Mouse (Mus musculus) midbrain, embryonic 13.5 days (tissue): ENCODE data around the gene Mybl2. TPM values are rescaled to one million over a fixed set of nuclear protein-coding genes. Genes with fewer than 3 reads are reported as not detected.

ENCODE experiments used
- ATAC-seq: fragments of 200-750 bp; cut with Nextera tagmentation; 2 replicates; pipeline ENCODE4 v1.8.0; 2017; ENCODE audit warnings: mild to moderate bottlenecking, moderate TSS enrichment, moderate library complexity
- H3K27ac ChIP-seq: fragments of 300-500 bp; sonication (generic); 2 replicates; pipeline ENCODE4 v1.5.1; 2015; ENCODE audit warnings: inconsistent platforms, mild to moderate bottlenecking, moderate library complexity
- H3K27me3 ChIP-seq: fragments of 300-500 bp; sonication (generic); 2 replicates; pipeline ENCODE4 v1.6.1; 2015; ENCODE audit warnings: mild to moderate bottlenecking, inconsistent platforms
- H3K36me3 ChIP-seq: fragments of 300-500 bp; sonication (generic); 2 replicates; pipeline ENCODE4 v1.6.1; 2015; ENCODE audit warnings: mild to moderate bottlenecking, inconsistent platforms
- H3K4me1 ChIP-seq: fragments of 300-500 bp; sonication (generic); replicated peaks from 2 replicates; pipeline ENCODE4 v1.6.1; 2015; ENCODE audit warnings: inconsistent platforms
- H3K4me2 ChIP-seq: fragments of 300-500 bp; sonication (generic); replicated peaks from 2 replicates; pipeline ENCODE4 v1.6.1; 2015; ENCODE audit warnings: moderate library complexity, mild to moderate bottlenecking, inconsistent platforms
- H3K4me3 ChIP-seq: fragments of 300-500 bp; sonication (generic); replicated peaks from 2 replicates; pipeline ENCODE4 v1.5.1; 2015; ENCODE audit warnings: mild to moderate bottlenecking, inconsistent platforms
- H3K9ac ChIP-seq: fragments of 300-500 bp; sonication (generic); replicated peaks from 2 replicates; pipeline ENCODE4 v1.6.1; 2015; ENCODE audit warnings: mild to moderate bottlenecking, inconsistent platforms
- H3K9me3 ChIP-seq: fragments of 300-500 bp; sonication (generic); 2 replicates; pipeline ENCODE4 v1.6.1; 2016; ENCODE audit warnings: mild to moderate bottlenecking, inconsistent platforms
- WGBS: fragments of 180-500 bp; shearing (Covaris S2); methylation state at CpG from one replicate; pipeline ENCODE4 v1.1.7; 2015; 5-methylcytosine and 5-hydroxymethylcytosine counted together
- polyA plus RNA-seq: library from polyadenylated mRNA; unstranded; fragments of >200 nt; fragmentation: Nextera tagmentation; extraction: Ambion mirVana; gene quantifications from 2 replicates; pipeline ENCODE4 v1.2.1, GENCODE M21; 2015

Mybl2 gene
- 10.8 and 12.4 TPM in 2 replicates for polyA plus RNA-seq

DNA sequence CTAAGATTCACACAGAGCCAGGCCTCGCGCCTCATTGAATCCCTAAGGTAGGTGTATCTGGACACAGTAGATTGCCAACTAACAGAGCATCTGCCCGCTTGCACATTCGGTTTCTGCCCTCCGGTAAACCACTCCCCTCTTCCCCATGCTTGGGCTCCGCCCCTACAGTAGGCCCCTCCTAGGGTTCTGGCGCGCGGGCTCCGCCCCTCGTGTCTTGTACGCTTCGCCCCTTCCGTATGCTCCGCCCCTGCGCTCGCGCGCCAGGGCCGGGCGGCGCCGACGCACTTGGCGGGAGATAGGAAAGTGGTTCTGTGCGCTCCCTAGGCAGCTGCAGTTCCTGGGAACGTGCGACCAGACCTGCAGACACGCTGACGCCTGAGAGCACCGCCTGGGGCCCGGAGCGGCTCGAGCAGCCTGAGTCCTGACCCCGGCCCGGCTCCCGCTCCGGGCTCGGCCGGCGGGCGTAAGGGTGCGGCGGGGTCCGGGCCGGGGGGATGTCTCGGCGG lies at the start of gene Mybl2:
Gene Mybl2, plus strand, starts transcription at position 353 of the 506 bp plus-strand sequence.
- Histone ChIP-seq H3K27me3 (0 out of 2 replicates have a peak, but pooled peaks cover 5% of the 10 kb centered on the region), H3K9me3 (no peaks in the 10 kb centered on the region), H3K4me2 (peak within 1 kb of the TSS; percentile 98), H3K4me1 (peaks cover 23% of the 10 kb centered on the region), H3K9ac (peak within 1 kb of the TSS; percentile 66), H3K27ac (no peak within 1 kb of the TSS), H3K36me3 (peaks cover 3% of the 10 kb centered on the region; the same call in 1 of the 2 replicates), H3K4me3 (peak within 1 kb of the TSS; percentile 55)
- peak; percentile 97 for ATAC-seq
- WGBS, result under 1% methylated on average over 47 of the region's 48 CpGs

DNA sequence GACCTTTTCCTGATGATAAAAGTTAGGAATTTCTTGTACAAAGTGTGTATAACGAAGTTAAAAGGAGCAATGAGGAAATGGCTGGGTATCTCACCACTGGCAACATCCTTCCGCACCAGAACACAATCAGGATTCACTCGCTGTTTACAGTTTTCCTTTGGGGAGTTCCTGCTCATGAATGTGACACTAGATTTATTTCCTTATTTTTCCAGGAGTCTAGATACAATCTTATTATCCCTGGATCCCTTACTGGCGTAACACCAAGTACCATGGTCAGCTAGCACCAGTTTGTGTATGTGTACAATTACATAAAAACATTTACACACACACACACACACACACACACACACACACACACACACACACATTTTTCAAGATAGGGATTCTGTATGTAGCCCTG lies 47.2 kb upstream of the Mybl2 start:
- no peak overlapping the region for H3K27ac ChIP-seq
- H3K9me3 ChIP-seq, result no peaks in the 10 kb centered on the region
- WGBS, result 82% methylated on average over 4 of the region's 4 CpGs
- no peaks in the 10 kb centered on the region for H3K27me3 ChIP-seq
- H3K4me1 ChIP-seq, result no peaks in the 10 kb centered on the region
- no peak overlapping the region for H3K4me2 ChIP-seq
- H3K9ac ChIP-seq, result no peak overlapping the region
- H3K36me3 ChIP-seq, result no peaks in the 10 kb centered on the region
- H3K4me3 ChIP-seq, result no peak overlapping the region
- ATAC-seq, result no peak

DNA sequence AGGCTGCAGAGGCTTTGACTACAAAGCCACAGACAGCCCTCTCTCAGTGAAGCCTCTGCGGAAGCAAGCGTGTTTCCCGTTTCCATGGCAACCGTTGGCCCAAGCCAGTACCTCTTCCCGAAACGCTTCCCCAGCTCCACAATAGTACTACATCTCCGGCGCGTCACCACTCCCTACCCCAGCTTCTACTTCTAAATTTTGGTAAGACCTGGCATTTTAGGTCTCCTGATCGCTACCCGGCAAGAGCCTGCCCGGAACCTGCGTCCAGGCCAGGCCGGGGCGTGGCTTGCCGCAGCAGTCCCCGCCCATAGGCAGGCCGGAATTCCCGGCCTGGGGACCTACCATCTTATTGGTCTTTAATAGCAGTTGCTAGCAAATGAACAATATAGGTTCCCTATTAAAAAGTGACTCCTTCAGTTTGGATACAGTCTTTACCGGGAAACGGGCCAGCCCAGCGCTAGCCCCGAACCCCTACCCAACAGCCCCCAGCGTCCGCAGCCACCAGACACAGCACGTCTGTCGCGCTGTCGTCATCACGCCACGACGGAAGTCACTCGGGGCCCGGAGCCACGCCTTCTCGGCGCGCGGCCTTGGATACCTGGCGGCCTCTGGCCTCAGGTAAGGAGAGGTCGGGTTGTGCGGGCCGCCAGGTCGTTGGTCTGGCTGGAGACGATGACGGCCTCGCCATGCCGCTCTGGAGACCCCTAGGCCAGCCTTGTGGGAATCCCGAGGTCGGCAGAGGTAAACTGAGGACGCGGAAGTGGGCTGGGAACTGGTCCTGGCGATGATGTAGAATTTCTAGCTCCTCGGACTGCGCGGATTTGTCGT lies 37.4 kb upstream of the Mybl2 start, which contains the start of gene Ift52:
Gene Ift52, plus strand, starts transcription at position 439 of the 828 bp plus-strand sequence.
- peak; percentile 97 for ATAC-seq
- Histone ChIP-seq H3K4me1 (peaks cover 13% of the 10 kb centered on the region), H3K27ac (peak within 1 kb of the TSS; percentile 68), H3K9me3 (no peaks in the 10 kb centered on the region), H3K36me3 (no peaks in the 10 kb centered on the region), H3K9ac (peak within 1 kb of the TSS; percentile 84), H3K4me3 (peak within 1 kb of the TSS; percentile 89), H3K4me2 (peak within 1 kb of the TSS; percentile 62), H3K27me3 (no peaks in the 10 kb centered on the region)
- under 1% methylated on average over 57 of the region's 57 CpGs for WGBS

DNA sequence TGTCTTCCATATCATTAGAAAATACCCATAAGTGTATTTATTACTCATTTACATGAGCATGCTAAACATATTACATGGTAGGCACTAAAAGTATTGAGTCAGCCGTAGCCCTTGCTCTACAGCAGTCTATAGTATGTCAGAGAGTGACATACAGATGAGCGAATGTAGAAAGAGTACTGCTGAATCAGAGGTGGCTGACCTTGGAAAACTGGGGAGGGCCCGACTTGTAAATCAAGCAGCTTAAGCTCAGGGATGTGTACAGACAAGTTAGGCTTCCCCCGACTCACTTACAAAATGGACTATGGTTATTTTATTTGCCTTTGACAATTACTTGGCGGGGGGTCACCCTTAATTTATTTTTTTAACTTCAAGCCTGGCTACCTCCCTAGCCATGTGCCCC lies 23.2 kb upstream of the Mybl2 start:
- Histone ChIP-seq H3K4me1 (no peaks in the 10 kb centered on the region), H3K27me3 (no peaks in the 10 kb centered on the region), H3K36me3 (peaks cover 93% of the 10 kb centered on the region), H3K27ac (no peak overlapping the region), H3K9ac (no peak overlapping the region), H3K4me3 (no peak overlapping the region), H3K4me2 (no peak overlapping the region), H3K9me3 (no peaks in the 10 kb centered on the region)
- ATAC-seq, result no peak
- 91% methylated on average over 5 of the region's 5 CpGs for WGBS

DNA sequence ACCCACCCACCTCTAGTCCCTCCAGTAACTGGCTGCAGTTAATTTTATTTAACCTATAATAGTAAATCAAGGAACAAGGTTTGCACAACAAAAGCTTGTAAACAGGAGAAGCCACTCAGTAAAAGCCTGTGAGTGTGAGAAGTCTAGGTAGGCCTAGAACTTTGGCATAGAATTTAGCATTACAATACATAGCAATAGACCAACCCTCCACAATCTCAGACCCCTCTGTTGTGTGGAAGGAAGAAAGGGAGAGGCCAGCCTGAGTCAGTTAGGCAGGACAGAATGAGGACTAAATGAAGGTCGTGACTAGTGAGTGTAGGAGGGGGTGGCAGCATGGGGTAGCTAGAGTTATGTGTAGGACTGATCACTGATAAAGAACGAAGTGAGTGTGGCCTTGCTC lies 22.7 kb upstream of the Mybl2 start:
- no peak for ATAC-seq
- no peak overlapping the region for H3K27ac ChIP-seq
- no peaks in the 10 kb centered on the region for H3K27me3 ChIP-seq
- no peak overlapping the region for H3K4me3 ChIP-seq
- H3K36me3 ChIP-seq, result peaks cover 93% of the 10 kb centered on the region
- no peaks in the 10 kb centered on the region for H3K9me3 ChIP-seq
- no peak overlapping the region for H3K4me2 ChIP-seq
- H3K4me1 ChIP-seq, result no peaks in the 10 kb centered on the region
- no peak overlapping the region for H3K9ac ChIP-seq
- WGBS, result 89% methylated on average over 2 of the region's 2 CpGs

DNA sequence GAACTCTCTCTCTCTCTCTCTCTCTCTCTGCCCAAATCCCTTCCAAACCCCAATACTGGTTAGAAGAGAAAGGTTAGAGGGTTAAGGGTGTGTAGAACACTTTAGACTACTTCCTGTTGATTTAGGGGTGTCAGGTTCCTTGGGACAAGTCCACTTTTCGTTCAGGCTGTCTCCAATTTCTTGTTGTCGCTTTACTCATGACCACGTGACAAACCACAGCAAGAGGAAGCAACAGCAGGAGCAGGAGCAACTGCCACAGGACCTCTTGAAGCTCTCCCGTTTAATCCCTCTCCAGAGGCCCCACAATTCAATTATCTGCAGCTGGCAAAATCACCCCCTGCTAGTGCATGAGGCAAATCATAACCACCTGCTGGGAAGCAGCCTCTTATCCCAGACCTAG lies 21.9 kb upstream of the Mybl2 start:
- Histone ChIP-seq H3K9me3 (no peaks in the 10 kb centered on the region), H3K9ac (no peak overlapping the region), H3K27me3 (no peaks in the 10 kb centered on the region), H3K4me2 (no peak overlapping the region), H3K4me1 (no peaks in the 10 kb centered on the region), H3K36me3 (peaks cover 92% of the 10 kb centered on the region), H3K27ac (no peak overlapping the region), H3K4me3 (no peak overlapping the region)
- no peak for ATAC-seq
- WGBS, result 37% methylated on average over 4 of the region's 4 CpGs

DNA sequence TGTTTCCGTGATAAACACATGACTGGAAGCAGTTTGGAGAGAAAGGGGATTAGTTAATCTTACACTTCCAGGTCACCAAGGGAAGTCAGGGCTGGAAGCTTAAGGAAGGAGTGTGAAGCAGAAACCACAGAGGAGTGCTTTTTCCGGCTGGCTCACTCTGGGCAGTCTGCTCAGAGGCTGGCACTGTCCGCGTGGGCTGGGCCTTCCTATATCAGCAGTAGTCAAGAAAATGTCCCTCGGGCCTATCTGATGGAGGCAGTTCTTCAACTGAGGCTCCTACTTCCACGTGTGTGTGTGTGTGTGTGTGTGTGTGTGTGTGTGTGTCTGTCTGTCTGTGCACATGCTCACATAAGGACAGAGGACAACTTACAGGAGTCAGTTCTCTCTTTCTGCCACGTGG lies 14.5 kb upstream of the Mybl2 start:
- 92% methylated on average over 7 of the region's 7 CpGs for WGBS
- Histone ChIP-seq H3K27me3 (no peaks in the 10 kb centered on the region), H3K4me1 (no peaks in the 10 kb centered on the region), H3K27ac (no peak overlapping the region), H3K4me2 (no peak overlapping the region), H3K9ac (no peak overlapping the region), H3K36me3 (peaks cover 89% of the 10 kb centered on the region), H3K9me3 (no peaks in the 10 kb centered on the region), H3K4me3 (no peak overlapping the region)
- ATAC-seq, result no peak

DNA sequence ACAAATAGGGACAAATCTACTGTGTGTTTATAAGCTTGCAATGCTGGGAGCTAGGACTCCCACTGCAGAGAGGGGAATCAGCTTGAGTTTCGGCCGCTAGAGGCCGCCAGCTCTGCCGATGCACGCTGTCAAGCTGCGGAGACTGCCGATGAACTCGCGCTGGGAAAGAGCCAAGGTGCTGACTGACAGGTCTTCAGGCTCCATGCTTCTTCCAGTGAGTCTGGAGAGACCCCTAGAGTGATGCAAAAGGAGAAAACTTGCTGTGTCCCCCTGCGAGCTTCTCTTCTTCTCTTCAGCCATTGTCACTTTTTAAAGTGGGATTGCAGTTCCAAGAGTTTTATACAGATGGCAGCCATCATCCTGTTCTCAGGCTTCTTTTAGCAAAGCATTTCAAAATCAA lies 6.4 kb upstream of the Mybl2 start:
- Histone ChIP-seq H3K27me3 (no peaks in the 10 kb centered on the region), H3K4me3 (no peak overlapping the region; the same call in 1 of the 2 replicates), H3K4me1 (0 out of 2 replicates have a peak, but pooled peaks cover 3% of the 10 kb centered on the region), H3K27ac (no peak overlapping the region), H3K9me3 (no peaks in the 10 kb centered on the region), H3K4me2 (peak overlapping the region; percentile 44), H3K9ac (no peak overlapping the region), H3K36me3 (peaks cover 43% of the 10 kb centered on the region)
- WGBS, result 5% methylated on average over 10 of the region's 10 CpGs
- peak; percentile 74 for ATAC-seq

DNA sequence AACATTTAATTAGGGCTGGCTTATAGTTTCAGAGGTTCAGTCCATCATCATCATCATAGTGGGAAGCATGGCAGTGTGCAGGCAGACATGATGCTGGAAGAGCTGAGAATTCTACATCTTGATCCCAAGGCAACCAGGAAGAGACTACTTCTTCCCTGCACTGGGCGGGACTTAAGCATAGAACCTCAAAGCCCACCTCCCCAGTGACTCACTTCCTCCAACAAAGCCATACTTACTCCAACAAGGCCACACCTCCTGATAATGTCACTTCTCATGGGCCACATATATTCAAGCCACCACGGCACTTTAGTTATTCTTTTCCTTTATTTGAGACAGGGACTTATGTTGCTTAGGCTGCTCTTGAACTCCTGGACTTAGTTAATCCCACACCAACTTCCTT lies 5.4 kb upstream of the Mybl2 start:
- peaks cover 9% of the 10 kb centered on the region for H3K4me1 ChIP-seq
- H3K4me3 ChIP-seq, result no peak overlapping the region
- WGBS, result 83% methylated on average over 2 of the region's 2 CpGs
- no peak overlapping the region for H3K27ac ChIP-seq
- peaks cover 34% of the 10 kb centered on the region for H3K36me3 ChIP-seq
- ATAC-seq, result no peak
- H3K27me3 ChIP-seq, result no peaks in the 10 kb centered on the region
- H3K9ac ChIP-seq, result no peak overlapping the region
- no peaks in the 10 kb centered on the region for H3K9me3 ChIP-seq
- H3K4me2 ChIP-seq, result no peak overlapping the region

DNA sequence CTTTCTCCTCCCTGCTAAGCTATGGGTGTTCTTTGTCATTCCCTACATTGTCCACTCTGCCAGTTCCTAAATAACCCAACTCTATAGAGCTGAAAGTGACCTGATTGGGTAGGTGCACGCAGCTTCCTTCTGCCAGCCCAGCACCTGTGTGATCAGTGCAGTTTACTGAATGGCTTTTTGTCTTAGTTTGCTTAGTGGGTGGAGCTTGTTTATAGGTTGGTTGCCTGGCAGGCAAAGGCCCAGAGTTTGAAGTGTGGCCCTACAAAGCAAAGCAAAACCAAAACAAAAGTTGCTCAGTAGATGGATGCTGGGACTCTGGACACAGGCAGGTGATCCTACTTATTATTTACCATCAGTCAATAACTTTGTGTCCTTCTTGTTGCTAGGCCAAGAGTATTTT lies 2.8 kb upstream of the Mybl2 start:
- Histone ChIP-seq H3K4me3 (no peak overlapping the region), H3K4me1 (peaks cover 26% of the 10 kb centered on the region), H3K9me3 (no peaks in the 10 kb centered on the region), H3K4me2 (no peak overlapping the region), H3K36me3 (peaks cover 13% of the 10 kb centered on the region), H3K9ac (no peak overlapping the region), H3K27me3 (0 out of 2 replicates have a peak, but pooled peaks cover 5% of the 10 kb centered on the region), H3K27ac (no peak overlapping the region)
- 79% methylated on average over 1 of the region's 1 CpGs for WGBS
- ATAC-seq, result no peak

DNA sequence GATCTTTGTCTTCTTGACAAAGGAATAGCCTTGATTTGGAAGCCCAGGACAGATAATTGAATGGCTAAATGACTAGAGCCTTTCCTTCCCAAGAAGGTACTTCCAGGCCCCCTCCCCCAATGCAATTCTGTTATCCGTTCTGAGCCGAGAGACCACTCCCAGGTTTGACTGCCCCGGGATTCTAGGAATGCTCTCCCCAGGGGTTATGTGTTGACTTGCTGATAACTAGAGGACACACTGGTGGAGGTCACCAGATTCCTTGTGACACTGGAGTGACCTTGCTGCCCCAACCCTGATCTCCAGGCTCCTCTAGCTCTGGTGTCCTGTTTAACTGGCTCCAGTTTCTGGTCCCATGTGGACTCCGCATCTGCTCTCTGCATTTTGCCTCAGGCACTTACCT lies 2.4 kb upstream of the Mybl2 start:
- Histone ChIP-seq H3K27ac (no peak overlapping the region), H3K27me3 (0 out of 2 replicates have a peak, but pooled peaks cover 5% of the 10 kb centered on the region), H3K4me2 (no peak overlapping the region), H3K9me3 (no peaks in the 10 kb centered on the region), H3K4me1 (peaks cover 26% of the 10 kb centered on the region), H3K9ac (no peak overlapping the region), H3K4me3 (no peak overlapping the region), H3K36me3 (peaks cover 9% of the 10 kb centered on the region)
- WGBS, result 33% methylated on average over 4 of the region's 4 CpGs
- ATAC-seq, result no peak

DNA sequence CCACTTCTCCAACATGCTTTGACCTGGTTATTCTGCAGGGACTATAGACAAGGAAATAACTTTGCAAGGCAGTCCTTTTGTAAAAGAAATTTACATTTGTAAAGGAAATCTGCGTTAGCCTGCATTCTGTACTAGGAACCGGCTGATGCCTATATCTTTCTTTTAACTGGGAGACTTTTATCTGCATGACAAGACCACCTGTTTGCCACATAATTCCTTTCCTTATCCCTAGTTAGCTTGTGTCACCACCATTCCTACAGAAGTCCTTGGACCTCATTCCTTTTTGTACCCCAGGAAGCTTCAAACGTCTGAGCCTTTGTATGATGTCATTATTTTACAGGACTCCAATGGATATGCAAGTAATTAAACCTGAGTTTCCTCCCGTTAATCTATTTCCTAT lies 1.7 kb upstream of the Mybl2 start:
- ATAC-seq, result no peak
- H3K4me3 ChIP-seq, result no peak overlapping the region
- 0 out of 2 replicates have a peak, but pooled peaks cover 5% of the 10 kb centered on the region for H3K27me3 ChIP-seq
- peaks cover 3% of the 10 kb centered on the region for H3K36me3 ChIP-seq
- no peak overlapping the region for H3K27ac ChIP-seq
- H3K4me2 ChIP-seq, result no peak overlapping the region
- 67% methylated on average over 4 of the region's 4 CpGs for WGBS
- peaks cover 26% of the 10 kb centered on the region for H3K4me1 ChIP-seq
- no peak overlapping the region for H3K9ac ChIP-seq
- no peaks in the 10 kb centered on the region for H3K9me3 ChIP-seq
